Mouse (Mus musculus) gastrocnemius, postnatal 36 days (tissue): Measurements from ENCODE around the gene Ppara. TPM values are rescaled to one million over a fixed set of nuclear protein-coding genes. Genes with fewer than 3 reads are reported as not detected.

Experiments used
- DNase-seq, 2 experiments: peaks; one replicate each; pipeline ENCODE4 v3.0.0; 2022
- intact Hi-C: fragments of 180-260 bp; cut with DNase I; formaldehyde crosslinking; loops from one replicate; pipeline ENCODE4 v1.15.1; 2025
- total RNA-seq, 2 experiments: library from RNA; stranded (reverse); gene quantifications; 2 replicates each; pipeline ENCODE4 v1.2.3; 2021

Gene Ppara
- total RNA-seq, 2 experiments from 2014 or later, result 14.5 to 16.5 TPM

DNA sequence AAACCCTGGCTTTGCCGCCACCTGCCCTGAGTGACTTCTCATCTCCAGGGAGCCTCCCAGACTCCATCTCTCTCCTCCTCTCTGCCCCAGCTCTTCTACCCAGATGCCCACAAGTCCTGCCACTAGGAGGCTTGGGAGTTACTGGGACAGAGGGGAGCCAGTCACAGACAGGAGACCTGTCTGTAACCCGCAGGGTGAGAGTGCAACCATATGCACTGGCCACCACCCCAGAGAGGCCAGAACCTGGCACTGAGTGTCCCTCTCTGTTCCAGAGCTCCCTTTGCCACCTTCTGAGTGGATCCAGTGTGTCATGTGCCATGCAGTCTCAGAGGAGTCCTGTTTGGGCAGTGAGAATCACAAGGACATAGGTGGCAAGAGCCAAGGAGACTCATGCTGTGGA lies 17.0 kb upstream of the Ppara start:
- no peak for DNase-seq
- intact Hi-C loops, result loop anchor here (2.0 to 5.0 kb wide), 2 partner anchors 149 to 320 kb away; no protein-coding TSS in a partner anchor

GRCm38 (mm10) chr15:85719017-85719416 lies 15.8 kb upstream of the Ppara start:
- intact Hi-C loops, result loop anchor here (5.0 kb wide), 1 partner anchor 318 kb away; no protein-coding TSS in a partner anchor
- no peak for DNase-seq

- DNase-seq, result no peak
- intact Hi-C loops, result no loop called here
These were observed 14.4 kb upstream of the Ppara start for GRCm38 (mm10) chr15:85720366-85720841.

- intact Hi-C loops, result loop anchor here (1.0 kb wide), 1 partner anchor 20 kb away; no protein-coding TSS in a partner anchor
- no peak for DNase-seq
These were observed 10.3 kb upstream of the Ppara start for GRCm38 (mm10) chr15:85724271-85725165.

GRCm38 (mm10) chr15:85728224-85728623 lies 6.6 kb upstream of the Ppara start:
- intact Hi-C loops, result no loop called here
- DNase-seq, result no peak

GRCm38 (mm10) chr15:85729256-85729655 lies 5.5 kb upstream of the Ppara start:
- intact Hi-C loops, result no loop called here
- peak in 1 of 2 experiments; percentile 3 for DNase-seq

- intact Hi-C loops, result loop anchor here (5.0 kb wide), 1 partner anchor 72 kb away; no protein-coding TSS in a partner anchor
- no peak for DNase-seq
These were observed 4.8 kb upstream of the Ppara start for GRCm38 (mm10) chr15:85730027-85730426.

DNA sequence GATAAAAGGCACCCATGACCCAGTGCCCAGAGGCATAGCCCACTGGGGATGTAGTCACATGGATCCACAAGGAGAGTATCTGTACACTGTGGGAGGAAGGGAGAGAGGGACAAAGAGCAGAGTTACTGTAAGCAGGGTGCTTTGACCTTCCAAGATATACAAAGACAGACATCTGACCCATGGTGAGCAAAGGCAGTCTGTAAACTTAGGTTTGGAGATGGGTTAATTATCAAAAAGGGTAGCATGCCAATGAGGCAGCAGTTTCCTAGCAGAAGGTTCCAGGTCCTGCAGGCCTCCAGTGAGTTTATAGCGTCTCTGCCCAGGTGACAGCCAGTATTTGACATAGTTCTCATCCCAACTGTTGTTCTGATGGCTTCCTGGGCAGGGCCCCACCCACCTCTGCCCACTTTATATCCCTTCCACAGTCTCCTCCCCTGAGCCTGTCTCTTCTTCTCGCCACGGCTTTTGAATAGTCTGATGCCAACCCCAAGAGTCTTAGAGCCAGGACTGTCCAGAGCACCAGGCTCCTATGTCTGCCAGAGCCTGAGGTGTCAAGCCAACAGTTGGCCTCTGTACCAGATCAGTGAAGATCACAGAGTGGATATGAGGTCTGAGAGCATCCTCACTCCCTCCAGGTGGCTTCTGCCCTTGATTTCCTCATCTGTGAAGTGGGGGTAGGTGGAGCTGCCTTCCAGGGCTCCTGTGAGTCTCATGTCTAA lies 2.7 kb upstream of the Ppara start:
- no peak for DNase-seq
- intact Hi-C loops, result loop anchor here (5.0 kb wide), 1 partner anchor 70 kb away; no protein-coding TSS in a partner anchor

DNA sequence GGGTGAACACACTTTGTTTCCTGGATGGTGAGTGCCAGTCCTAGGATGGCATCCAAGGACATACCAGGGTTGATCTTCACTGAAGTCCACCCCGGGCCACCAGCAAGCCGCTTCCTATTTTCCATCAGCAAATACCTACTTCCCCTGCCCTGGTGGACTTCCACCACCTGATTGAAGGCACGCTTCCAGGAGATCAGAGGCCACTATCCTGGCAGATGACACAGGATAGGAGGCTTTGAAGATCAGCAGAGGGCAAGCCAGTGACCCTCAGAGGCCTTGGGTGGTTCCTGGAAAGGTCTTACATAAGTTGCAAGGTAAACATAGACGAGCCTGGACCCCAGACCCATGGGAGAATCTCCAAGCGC lies 2.2 kb upstream of the Ppara start:
- DNase-seq, result no peak
- intact Hi-C loops, result loop anchor here (5.0 kb wide), 1 partner anchor 70 kb away; no protein-coding TSS in a partner anchor

- no peak for DNase-seq
- intact Hi-C loops, result loop anchor here (5.0 kb wide), 1 partner anchor 69 kb away; no protein-coding TSS in a partner anchor
These were observed 1.1 kb upstream of the Ppara start for GRCm38 (mm10) chr15:85733686-85734085.

DNA sequence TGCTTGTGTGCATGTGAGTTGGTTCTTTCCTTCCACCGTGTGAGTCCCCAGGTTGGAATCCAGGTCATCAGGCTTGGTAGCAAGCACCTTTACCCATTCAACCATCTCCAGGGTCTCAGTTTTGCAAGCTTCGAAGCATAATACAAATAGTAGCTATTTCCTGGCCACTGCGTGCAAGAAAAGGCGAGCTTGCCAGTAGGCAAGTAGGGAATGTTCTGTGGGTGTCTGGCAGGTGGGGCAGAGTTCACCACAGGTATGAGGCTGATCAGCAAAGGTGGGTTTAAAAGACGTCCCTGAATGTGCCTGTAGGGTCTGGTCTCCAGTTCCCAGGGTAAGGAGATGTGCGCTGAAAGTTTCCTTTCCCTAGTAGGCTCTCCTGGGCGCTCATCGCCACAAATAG lies 635 bp upstream of the Ppara start:
- no peak for DNase-seq
- intact Hi-C loops, result loop anchor here (5.0 kb wide), 1 partner anchor 68 kb away; no protein-coding TSS in a partner anchor

GRCm38 (mm10) chr15:85735063-85735835 lies 466 bp downstream of the Ppara start:
- intact Hi-C loops, result loop anchor here (5.0 kb wide), 1 partner anchor 77 kb away; the partner anchor contains the start of gene Cdpf1
- peak; percentile 88 to 91 for DNase-seq

GRCm38 (mm10) chr15:85735836-85736190 lies 1.0 kb downstream of the Ppara start:
- intact Hi-C loops, result loop anchor here (5.0 kb wide), 1 partner anchor 76 kb away; the partner anchor contains the start of gene Cdpf1
- no peak for DNase-seq

DNA sequence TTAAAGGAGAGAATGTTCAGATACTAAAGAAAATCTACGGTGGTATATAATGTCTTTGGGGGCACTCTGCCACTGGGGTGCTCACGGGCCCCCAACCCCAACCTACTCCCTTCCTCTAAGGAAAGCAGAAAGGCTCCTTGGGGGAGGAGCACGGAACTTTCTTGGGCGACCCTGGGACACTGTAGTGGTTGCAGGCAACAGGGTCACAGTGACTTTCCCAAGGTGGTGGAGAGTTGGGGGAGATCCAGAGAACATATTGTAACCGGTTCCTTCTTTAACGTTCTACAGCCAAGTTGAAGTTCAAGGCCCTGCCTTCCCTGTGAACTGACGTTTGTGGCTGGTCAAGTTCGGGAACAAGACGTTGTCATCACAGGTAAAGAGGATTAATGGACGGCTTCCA lies 1.7 kb downstream of the Ppara start:
- DNase-seq, result no peak
- intact Hi-C loops, result loop anchor here (5.0 kb wide), 1 partner anchor 76 kb away; the partner anchor contains the start of gene Cdpf1

- DNase-seq, result no peak
- intact Hi-C loops, result loop anchor here (5.0 kb wide), 1 partner anchor 74 kb away; the partner anchor contains the start of gene Cdpf1
These were observed 3.6 kb downstream of the Ppara start for GRCm38 (mm10) chr15:85738416-85738815.

DNA sequence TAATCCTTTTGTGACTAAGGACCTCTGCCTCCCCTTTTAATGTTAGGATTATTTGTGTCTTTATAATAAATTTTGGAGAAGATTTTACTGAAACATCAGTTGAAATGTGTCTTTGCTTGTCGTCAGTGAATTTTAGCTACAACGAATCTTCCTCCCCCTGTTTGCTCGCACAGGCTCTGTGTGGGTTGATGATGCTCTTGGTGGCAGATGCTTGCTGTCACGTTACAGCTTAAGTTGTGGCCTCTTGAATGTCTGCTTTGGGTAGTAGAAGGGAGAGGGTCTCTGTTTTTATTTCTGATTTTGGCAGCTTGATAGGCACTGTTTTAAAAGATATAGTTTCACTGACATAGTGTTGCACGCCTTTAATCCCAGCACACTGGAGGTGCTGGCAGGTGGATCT lies 4.2 kb downstream of the Ppara start:
- no peak for DNase-seq
- intact Hi-C loops, result loop anchor here (5.0 kb wide), 1 partner anchor 73 kb away; the partner anchor contains the start of gene Cdpf1

- intact Hi-C loops, result no loop called here
- no peak for DNase-seq
These were observed 7.8 kb downstream of the Ppara start for GRCm38 (mm10) chr15:85742608-85743007.

- DNase-seq, result no peak
- intact Hi-C loops, result loop anchor here (1.0 kb wide), 1 partner anchor 19 kb away; no protein-coding TSS in a partner anchor
These were observed 9.2 kb downstream of the Ppara start for GRCm38 (mm10) chr15:85743946-85744345.

GRCm38 (mm10) chr15:85746178-85746577 lies 11.4 kb downstream of the Ppara start:
- DNase-seq, result no peak
- intact Hi-C loops, result no loop called here

GRCm38 (mm10) chr15:85746671-85747070 lies 11.9 kb downstream of the Ppara start:
- DNase-seq, result no peak
- intact Hi-C loops, result no loop called here
